Mouse (Mus musculus) G1E (cell line): ENCODE data around the gene Gm10945. TPM values are rescaled to one million over a fixed set of nuclear protein-coding genes. Genes with fewer than 3 reads are reported as not detected.

Source experiments
- ATAC-seq: 2 replicates; pipeline ENCODE4 v1.8.0; 2016; ENCODE audit warnings: mild to moderate bottlenecking; ENCODE audit not compliant: insufficient number of reproducible peaks, poor library complexity, low FRiP score, severe bottlenecking; ENCODE audit errors: extremely low read depth
- DNase-seq: peaks from one replicate; pipeline ENCODE4 v3.0.0; 2012; ENCODE audit warnings: low spot score
- H3K27me3 ChIP-seq: 2 replicates; pipeline ENCODE4 v1.6.1; 2012; ENCODE audit warnings: mild to moderate bottlenecking, low read length, inconsistent platforms; ENCODE audit not compliant: insufficient read depth
- H3K36me3 ChIP-seq: replicated peaks from 2 replicates; pipeline ENCODE3; 2012; ENCODE audit warnings: mild to moderate bottlenecking, inconsistent platforms
- H3K4me1 ChIP-seq: 2 replicates; pipeline ENCODE4 v1.6.1; 2012; ENCODE audit warnings: low read depth, low read length, inconsistent platforms, mixed read lengths; ENCODE audit not compliant: insufficient read depth
- H3K4me3 ChIP-seq: 2 replicates; pipeline ENCODE4 v1.5.1; 2012; ENCODE audit warnings: low read depth, mild to moderate bottlenecking, inconsistent platforms, low read length, moderate library complexity, mixed read lengths
- H3K9me3 ChIP-seq: replicated peaks from 2 replicates; pipeline ENCODE4 v1.6.1; 2012; ENCODE audit warnings: inconsistent platforms
- CTCF ChIP-seq: IDR thresholded peaks from 2 replicates; pipeline ENCODE4 v1.5.1; 2012; ENCODE audit warnings: low read depth, low read length, inconsistent platforms, mixed read lengths
- GATA1 ChIP-seq: IDR thresholded peaks from 2 replicates; pipeline ENCODE4 v1.6.1; 2012; ENCODE audit warnings: borderline replicate concordance, low read length, inconsistent platforms, mixed read lengths
- GATA2 ChIP-seq: IDR thresholded peaks from 2 replicates; pipeline ENCODE4 v1.6.1; 2012; ENCODE audit warnings: low read depth, low read length, inconsistent platforms, borderline replicate concordance
- POLR2AphosphoS5 ChIP-seq: IDR thresholded peaks from 2 replicates; pipeline ENCODE4 v1.6.1; 2012; ENCODE audit warnings: low read depth, low read length, inconsistent platforms; ENCODE audit not compliant: insufficient replicate concordance
- TAL1 ChIP-seq: conservative IDR thresholded peaks from 2 replicates; pipeline ENCODE4 v1.6.1; 2012; ENCODE audit warnings: low read depth, low read length, inconsistent platforms, mixed read lengths
- polyA plus RNA-seq: library from polyadenylated mRNA; stranded (reverse); fragments of >175 nt; gene quantifications from 2 replicates; pipeline ENCODE4 v1.2.3, GENCODE M21; 2012
- total RNA-seq, 2 experiments: library from RNA; stranded (forward) in 1 of 2; stranded (reverse) in 1 of 2; fragments of 200-1000 nt in 1 of 2; fragments of >200 nt in 1 of 2; fragmentation: Nextera tagmentation in 1 of 2; gene quantifications; 2 replicates each; pipeline ENCODE4 v1.2.3; 2014 to 2017

Gm10945 gene
- not detected in 2 replicates for total RNA-seq (2014; fragmentation: Nextera tagmentation)
- not detected in 2 replicates for total RNA-seq (2017)
- polyA plus RNA-seq: not detected in 2 replicates

DNA sequence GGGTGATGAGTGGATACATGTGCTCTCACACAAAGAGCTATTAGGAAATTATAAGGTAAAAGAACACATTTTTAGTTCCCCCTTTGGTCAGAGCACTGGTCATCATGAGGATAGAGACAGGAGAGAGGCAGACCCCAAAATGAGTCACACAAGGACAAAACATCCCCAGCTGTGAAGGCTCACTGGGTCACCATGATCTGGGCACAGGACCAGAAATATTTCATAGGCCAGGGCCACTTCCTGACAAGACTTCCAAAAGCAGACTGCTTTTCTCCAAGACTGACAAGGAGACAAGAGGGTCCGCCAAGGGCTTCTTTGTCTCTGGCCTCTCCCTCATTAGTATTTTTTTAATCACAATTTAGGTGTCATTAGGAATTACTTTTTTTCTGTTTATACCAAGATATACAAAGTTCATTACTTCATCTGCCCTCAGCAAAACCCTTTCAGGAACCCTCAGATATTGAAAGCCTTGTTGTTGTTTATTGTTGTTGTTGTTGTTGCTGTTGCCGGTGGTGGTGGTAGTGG lies at the start of gene Gm10945:
Gm10945 (minus strand) TSS at position 475 of the 525 bp plus-strand sequence.
- Histone ChIP-seq H3K4me3 (no peak within 1 kb of the TSS), H3K27me3 (no peaks in the 10 kb centered on the region), H3K4me1 (no peaks in the 10 kb centered on the region), H3K36me3 (no peaks in the 10 kb centered on the region), H3K9me3 (no peaks in the 10 kb centered on the region)
- ATAC-seq (no peak), DNase-seq (no peak)
- TF ChIP-seq TAL1: no peak
- no peak for TF ChIP-seq GATA1
- TF ChIP-seq GATA2: no peak
- no peak for TF ChIP-seq POLR2AphosphoS5
- no peak for TF ChIP-seq CTCF

DNA sequence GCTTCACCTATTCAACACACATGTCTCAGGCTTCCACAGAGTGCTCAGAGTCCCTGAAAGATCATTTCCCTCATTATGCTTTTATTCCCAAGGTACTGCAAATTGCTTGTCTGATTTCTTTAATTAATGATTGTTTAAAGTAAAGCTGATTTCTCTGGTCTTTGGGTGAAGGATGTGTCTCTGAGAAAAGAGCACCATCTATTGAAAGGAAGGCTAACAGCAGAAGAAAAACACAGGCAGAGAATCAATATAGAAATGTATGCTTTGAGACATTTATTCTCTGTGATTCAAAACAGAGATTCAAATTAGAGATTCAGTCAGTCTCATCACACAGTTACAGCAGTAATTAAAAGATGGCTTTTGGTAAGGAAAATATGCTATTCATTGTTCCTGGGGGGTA lies 28.7 kb upstream of the Gm10945 start:
- no peak for ATAC-seq
- no peak for DNase-seq
- Histone ChIP-seq H3K9me3 (0 out of 2 replicates have a peak, but pooled peaks cover 3% of the 10 kb centered on the region), H3K36me3 (no peaks in the 10 kb centered on the region), H3K4me1 (no peaks in the 10 kb centered on the region), H3K4me3 (no peak overlapping the region), H3K27me3 (no peaks in the 10 kb centered on the region)
- TF ChIP-seq CTCF (no peak), GATA1 (no peak), POLR2AphosphoS5 (no peak), TAL1 (no peak), GATA2 (no peak)

DNA sequence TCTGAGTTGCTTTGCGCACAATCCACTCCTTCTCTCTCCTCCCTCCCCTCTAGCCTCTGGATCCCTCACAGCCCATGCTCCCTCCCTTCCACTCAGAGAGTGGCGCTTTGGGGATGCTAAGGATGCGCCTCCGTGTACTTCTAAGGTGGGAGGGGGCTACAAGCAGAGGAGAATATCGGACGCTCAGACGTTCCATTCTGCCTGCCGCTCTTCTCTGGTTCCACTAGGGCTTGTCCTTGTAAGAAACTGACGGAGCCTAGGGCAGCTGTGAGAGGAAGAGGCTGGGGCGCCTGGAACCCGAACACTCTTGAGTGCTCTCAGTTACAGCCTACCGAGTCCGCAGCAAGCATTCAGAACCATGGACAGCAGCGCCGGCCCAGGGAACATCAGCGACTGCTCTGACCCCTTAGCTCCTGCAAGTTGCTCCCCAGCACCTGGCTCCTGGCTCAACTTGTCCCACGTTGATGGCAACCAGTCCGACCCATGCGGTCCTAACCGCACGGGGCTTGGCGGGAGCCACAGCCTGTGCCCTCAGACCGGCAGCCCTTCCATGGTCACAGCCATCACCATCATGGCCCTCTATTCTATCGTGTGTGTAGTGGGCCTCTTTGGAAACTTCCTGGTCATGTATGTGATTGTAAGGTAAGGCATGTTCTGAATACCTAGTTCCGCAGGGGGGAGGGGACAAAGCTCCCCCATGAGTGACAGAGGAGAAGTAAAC lies 27.1 kb upstream of the Gm10945 start:
- ATAC-seq (no peak), DNase-seq (no peak)
- H3K4me3 ChIP-seq: no peak overlapping the region
- TF ChIP-seq TAL1 (no peak), POLR2AphosphoS5 (no peak), CTCF (no peak), GATA1 (no peak), GATA2 (no peak)
- H3K4me1 ChIP-seq: no peaks in the 10 kb centered on the region
- no peaks in the 10 kb centered on the region for H3K27me3 ChIP-seq
- no peaks in the 10 kb centered on the region for H3K36me3 ChIP-seq
- H3K9me3 ChIP-seq: 0 out of 2 replicates have a peak, but pooled peaks cover 3% of the 10 kb centered on the region

DNA sequence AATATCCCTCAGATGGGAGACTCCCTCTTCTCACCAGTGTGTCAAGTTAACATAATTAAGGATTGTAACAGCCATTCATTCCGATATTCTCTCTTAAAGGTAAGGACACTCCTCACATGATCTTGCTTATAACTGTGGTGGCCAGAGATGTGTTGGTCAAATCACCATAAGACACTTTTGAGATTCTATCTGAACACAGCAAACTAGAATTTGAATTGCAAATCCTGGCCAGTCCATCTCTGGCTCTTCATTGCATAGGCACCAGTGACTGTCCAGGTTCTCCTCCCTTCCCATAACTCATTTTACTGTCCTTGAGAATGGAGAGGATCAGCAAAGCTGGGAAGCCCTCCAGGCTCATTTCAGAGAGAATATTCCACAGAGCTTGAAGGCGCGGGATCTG lies 3.4 kb downstream of the Gm10945 start, which contains the start of gene Oprm1:
Oprm1 (plus strand) TSS at position 301 of the 400 bp plus-strand sequence.
- no peaks in the 10 kb centered on the region for H3K9me3 ChIP-seq
- TF ChIP-seq GATA2: no peak
- TF ChIP-seq POLR2AphosphoS5: no peak
- no peak for TF ChIP-seq TAL1
- TF ChIP-seq CTCF: no peak
- TF ChIP-seq GATA1: no peak
- H3K4me1 ChIP-seq: no peaks in the 10 kb centered on the region
- no peak for ATAC-seq
- H3K27me3 ChIP-seq: no peaks in the 10 kb centered on the region
- no peak within 1 kb of the TSS for H3K4me3 ChIP-seq
- no peaks in the 10 kb centered on the region for H3K36me3 ChIP-seq
- no peak for DNase-seq

DNA sequence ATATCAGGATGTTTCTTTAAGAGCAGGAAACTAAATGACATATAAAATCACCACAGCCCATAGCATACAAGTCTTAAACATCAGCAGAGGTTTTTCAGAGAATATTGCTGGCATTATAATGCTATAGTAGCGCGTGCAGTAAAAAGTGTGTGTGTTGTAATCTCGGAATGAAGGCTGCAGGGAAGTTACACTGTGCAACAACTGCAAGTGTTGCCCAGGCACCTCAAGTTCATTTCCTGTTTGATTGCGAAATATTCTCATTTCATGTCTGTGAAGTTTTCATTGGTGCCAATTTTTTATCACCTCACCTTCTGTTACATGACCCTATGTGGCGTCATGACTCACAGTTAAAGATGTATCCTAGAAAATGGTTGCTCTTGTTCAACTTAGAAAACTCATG lies 8.2 kb downstream of the Gm10945 start:
- no peaks in the 10 kb centered on the region for H3K27me3 ChIP-seq
- H3K36me3 ChIP-seq: no peaks in the 10 kb centered on the region
- no peak for DNase-seq
- ATAC-seq: no peak
- H3K4me1 ChIP-seq: no peaks in the 10 kb centered on the region
- no peaks in the 10 kb centered on the region for H3K9me3 ChIP-seq
- H3K4me3 ChIP-seq: no peak overlapping the region
- no peak for TF ChIP-seq GATA2
- TF ChIP-seq TAL1: no peak
- no peak for TF ChIP-seq POLR2AphosphoS5
- TF ChIP-seq GATA1: no peak
- TF ChIP-seq CTCF: no peak

DNA sequence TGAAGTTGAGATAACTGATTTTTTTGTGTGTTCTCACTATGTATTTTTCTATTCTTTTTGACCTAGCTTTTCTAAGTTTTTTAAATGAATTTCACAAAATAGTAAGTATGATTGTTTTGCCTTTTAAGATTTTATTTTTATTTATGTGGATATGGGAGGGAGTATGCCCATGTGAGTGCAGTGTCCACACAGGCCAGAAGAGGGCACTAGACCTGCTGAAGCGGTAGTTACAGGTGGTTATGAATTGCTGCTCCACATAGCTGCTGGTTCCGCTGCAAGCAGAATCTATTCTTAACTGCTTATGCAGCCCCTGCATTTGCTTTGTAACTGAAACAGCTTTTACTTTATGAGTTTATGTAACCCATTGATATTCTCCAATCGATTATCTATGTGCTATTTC lies 33.1 kb downstream of the Gm10945 start:
- Histone ChIP-seq H3K4me3 (no peak overlapping the region), H3K4me1 (no peaks in the 10 kb centered on the region), H3K36me3 (no peaks in the 10 kb centered on the region), H3K9me3 (no peaks in the 10 kb centered on the region), H3K27me3 (no peaks in the 10 kb centered on the region)
- TF ChIP-seq TAL1 (no peak), POLR2AphosphoS5 (no peak), GATA1 (no peak), GATA2 (no peak), CTCF (no peak)
- DNase-seq (no peak), ATAC-seq (no peak)
